Mouse (Mus musculus) forebrain, postnatal 0 days (tissue): ENCODE measurements around the gene P4ha2. TPM values are rescaled to one million over a fixed set of nuclear protein-coding genes. Genes with fewer than 3 reads are reported as not detected.

Experiments
- ATAC-seq: fragments of 200-750 bp; cut with Nextera tagmentation; 2 replicates; pipeline ENCODE4 v1.8.0; 2017; ENCODE audit warnings: mild to moderate bottlenecking, moderate library complexity
- DNase-seq: peaks from one replicate; pipeline ENCODE4 v3.0.0-alpha.2; 2015
- H3K27ac ChIP-seq: fragments of 300-500 bp; sonication (generic); 2 replicates; pipeline ENCODE4 v1.5.1; 2014; ENCODE audit warnings: low read depth, mild to moderate bottlenecking, antibody characterized with exemption, low read length, moderate library complexity, mixed read lengths
- H3K27me3 ChIP-seq: fragments of 300-500 bp; sonication (generic); 2 replicates; pipeline ENCODE4 v1.6.1; 2014; ENCODE audit warnings: mild to moderate bottlenecking, low read length, mixed read lengths; ENCODE audit not compliant: insufficient read depth
- H3K36me3 ChIP-seq: fragments of 300-500 bp; sonication (generic); 2 replicates; pipeline ENCODE4 v1.6.1; 2014; ENCODE audit warnings: mild to moderate bottlenecking, moderate library complexity; ENCODE audit not compliant: insufficient read depth
- H3K4me1 ChIP-seq: fragments of 300-500 bp; sonication (generic); 2 replicates; pipeline ENCODE4 v1.6.1; 2014; ENCODE audit warnings: antibody characterized with exemption; ENCODE audit not compliant: insufficient read depth
- H3K4me2 ChIP-seq: fragments of 300-500 bp; sonication (generic); 2 replicates; pipeline ENCODE4 v1.6.1; 2014; ENCODE audit warnings: low read depth, mild to moderate bottlenecking, moderate library complexity
- H3K4me3 ChIP-seq: fragments of 300-500 bp; sonication (generic); 2 replicates; pipeline ENCODE4 v1.5.1; 2014; ENCODE audit warnings: low read depth, low read length, mixed read lengths
- H3K9ac ChIP-seq: fragments of 300-500 bp; sonication (generic); 2 replicates; pipeline ENCODE4 v1.6.1; 2014; ENCODE audit warnings: mild to moderate bottlenecking
- H3K9me3 ChIP-seq: fragments of 300-500 bp; sonication (generic); 2 replicates; pipeline ENCODE4 v1.6.1; 2016; ENCODE audit warnings: low read length
- CTCF ChIP-seq: sonication (generic); IDR thresholded peaks from 2 replicates; pipeline ENCODE4 v1.5.1; 2016; ENCODE audit warnings: antibody characterized with exemption, control low read depth, low read depth
- WGBS: fragments of 180-500 bp; shearing (Covaris S2); extraction: QIAGEN DNeasy Blood & Tissue Kit; methylation state at CpG from one replicate; pipeline ENCODE4 v1.1.7; 2014; 5-methylcytosine and 5-hydroxymethylcytosine counted together
- polyA plus RNA-seq: library from polyadenylated mRNA; unstranded; fragments of >200 nt; fragmentation: Nextera tagmentation; extraction: Ambion mirVana; gene quantifications from 2 replicates; pipeline ENCODE4 v1.2.1, GENCODE M21; 2015
- total RNA-seq: library from RNA; depleted of rRNA; stranded (reverse); fragments of >200 nt; gene quantifications from 2 replicates; pipeline ENCODE4 v1.2.3, GENCODE M21; 2014

The P4ha2 gene
- total and polyA plus RNA-seq, 2 experiments from 2014 or later, result 6.1 to 9.8 TPM

DNA sequence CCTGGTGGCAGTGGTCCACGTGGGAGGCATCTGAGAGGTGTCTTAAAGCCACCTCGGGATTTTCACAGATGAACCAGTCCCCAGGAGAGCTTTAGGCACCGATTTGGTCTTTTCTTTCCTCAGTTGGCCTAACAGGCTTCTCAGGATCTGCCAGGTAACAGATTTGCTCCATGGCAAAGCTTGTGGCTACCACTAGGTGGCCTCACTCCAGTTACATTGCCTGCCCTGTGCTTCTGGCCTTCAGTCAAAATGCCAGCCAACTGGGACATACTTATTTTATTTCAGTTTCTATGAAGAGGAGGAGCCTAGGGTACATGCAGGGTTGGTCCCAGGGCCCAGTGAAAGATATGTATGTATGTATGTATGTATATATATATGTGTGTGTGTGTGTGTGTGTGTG lies 6.9 kb upstream of the P4ha2 start:
- no peak overlapping the region for H3K4me2 ChIP-seq
- H3K9ac ChIP-seq, result no peak overlapping the region
- DNase-seq (peak; percentile 54), ATAC-seq (0 out of 2 replicates have a peak, but pooled peaks have one; percentile 8)
- no peaks in the 10 kb centered on the region for H3K4me1 ChIP-seq
- no peak overlapping the region for H3K4me3 ChIP-seq
- H3K9me3 ChIP-seq, result no peaks in the 10 kb centered on the region
- WGBS, result 6% methylated on average over 3 of the region's 3 CpGs
- no peaks in the 10 kb centered on the region for H3K36me3 ChIP-seq
- H3K27me3 ChIP-seq, result no peaks in the 10 kb centered on the region
- H3K27ac ChIP-seq, result no peak overlapping the region
- peak; percentile 75 for TF ChIP-seq CTCF

- ATAC-seq (peak; percentile 90), DNase-seq (peak; percentile 83)
- Histone ChIP-seq H3K4me2 (peak overlapping the region; percentile 100), H3K36me3 (no peaks in the 10 kb centered on the region), H3K27ac (no peak overlapping the region; the same call in 1 of the 2 replicates), H3K4me3 (peak overlapping the region; percentile 63), H3K4me1 (0 out of 2 replicates have a peak, but pooled peaks cover 4% of the 10 kb centered on the region), H3K9me3 (no peaks in the 10 kb centered on the region), H3K9ac (peak overlapping the region; percentile 70), H3K27me3 (no peaks in the 10 kb centered on the region)
- under 1% methylated on average over 66 of the region's 83 CpGs for WGBS
- 0 out of 2 replicates have a peak, but pooled peaks have one; percentile 2 for TF ChIP-seq CTCF
These were observed 1.0 kb downstream of the P4ha2 start for GRCm38 (mm10) chr11:54100692-54101591.

GRCm38 (mm10) chr11:54101701-54102100 lies 1.8 kb downstream of the P4ha2 start:
- Histone ChIP-seq H3K27me3 (no peaks in the 10 kb centered on the region), H3K36me3 (no peaks in the 10 kb centered on the region), H3K4me2 (peak overlapping the region; percentile 100), H3K4me3 (peak overlapping the region; percentile 63), H3K9me3 (no peaks in the 10 kb centered on the region), H3K9ac (no peak overlapping the region), H3K27ac (no peak overlapping the region), H3K4me1 (0 out of 2 replicates have a peak, but pooled peaks cover 5% of the 10 kb centered on the region)
- WGBS, result 81% methylated on average over 9 of the region's 9 CpGs
- no peak for TF ChIP-seq CTCF
- no peak for DNase-seq
- no peak for ATAC-seq

DNA sequence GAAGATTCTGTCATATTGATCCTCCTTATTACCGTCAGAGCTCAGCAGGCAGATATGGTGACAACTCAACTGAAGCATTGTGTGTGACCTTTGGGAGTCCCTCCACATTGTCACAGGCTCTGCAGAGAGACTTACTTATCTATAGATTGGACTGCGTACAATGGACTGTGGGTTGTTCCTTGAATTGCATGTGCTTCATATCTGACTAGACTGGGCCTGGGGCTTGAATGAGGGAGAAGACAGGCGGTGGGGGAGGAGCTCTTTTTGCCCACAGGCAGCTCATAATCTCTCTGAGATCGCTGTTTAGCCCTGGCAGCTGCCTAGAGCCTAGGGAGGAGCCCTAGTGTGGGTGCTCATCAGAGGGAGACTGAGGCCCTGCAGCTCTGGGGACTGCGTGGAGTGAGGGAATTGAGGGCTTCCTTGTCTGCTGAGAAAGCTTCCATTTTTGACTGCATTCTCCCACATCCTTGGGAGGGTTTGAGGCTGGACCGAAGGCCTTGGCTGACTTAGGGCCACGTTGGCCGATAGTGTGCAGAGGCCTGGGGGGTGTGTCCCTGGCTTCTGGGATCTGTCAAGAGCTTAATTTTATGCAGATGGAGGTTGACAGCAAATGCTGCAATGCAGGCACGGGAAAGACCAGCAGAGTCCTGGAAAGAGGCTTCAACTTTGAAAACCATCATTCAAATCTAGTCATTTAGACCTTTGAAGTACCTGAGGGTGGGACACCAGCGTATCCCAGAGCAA lies 3.0 kb downstream of the P4ha2 start:
- ATAC-seq (no peak), DNase-seq (no peak)
- no peaks in the 10 kb centered on the region for H3K36me3 ChIP-seq
- WGBS, result 76% methylated on average over 10 of the region's 10 CpGs
- no peak for TF ChIP-seq CTCF
- no peaks in the 10 kb centered on the region for H3K9me3 ChIP-seq
- H3K4me2 ChIP-seq, result no peak overlapping the region
- 0 out of 2 replicates have a peak, but pooled peaks cover 8% of the 10 kb centered on the region for H3K4me1 ChIP-seq
- no peak overlapping the region for H3K9ac ChIP-seq
- no peak overlapping the region for H3K4me3 ChIP-seq
- H3K27ac ChIP-seq, result no peak overlapping the region
- no peaks in the 10 kb centered on the region for H3K27me3 ChIP-seq

DNA sequence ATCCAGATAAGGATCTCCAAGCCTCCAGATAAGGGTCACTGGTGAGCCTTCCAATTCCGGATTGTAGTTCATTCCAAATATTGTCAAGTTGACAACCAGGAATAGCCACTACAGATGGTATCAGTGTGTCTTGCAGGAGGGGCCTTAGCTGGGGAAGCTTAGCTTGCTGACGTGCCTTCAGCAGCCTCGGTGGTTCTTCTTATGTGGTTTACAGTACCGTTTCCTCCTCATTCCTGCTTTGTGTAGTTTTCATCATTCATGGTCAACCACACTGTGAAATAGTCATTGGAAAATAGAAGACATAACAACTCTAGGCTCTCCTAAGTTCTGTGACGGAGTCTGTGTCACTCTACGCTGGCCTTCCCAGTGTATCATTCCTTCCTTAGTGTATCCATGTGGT lies 5.1 kb downstream of the P4ha2 start:
- Histone ChIP-seq H3K9me3 (no peaks in the 10 kb centered on the region), H3K4me3 (no peak overlapping the region), H3K27me3 (no peaks in the 10 kb centered on the region), H3K4me1 (0 out of 2 replicates have a peak, but pooled peaks cover 8% of the 10 kb centered on the region), H3K36me3 (no peaks in the 10 kb centered on the region), H3K9ac (no peak overlapping the region), H3K27ac (no peak overlapping the region), H3K4me2 (no peak overlapping the region)
- DNase-seq, result no peak
- no peak for ATAC-seq
- TF ChIP-seq CTCF, result no peak
- 94% methylated on average over 6 of the region's 6 CpGs for whole genome bisulfite sequencing

DNA sequence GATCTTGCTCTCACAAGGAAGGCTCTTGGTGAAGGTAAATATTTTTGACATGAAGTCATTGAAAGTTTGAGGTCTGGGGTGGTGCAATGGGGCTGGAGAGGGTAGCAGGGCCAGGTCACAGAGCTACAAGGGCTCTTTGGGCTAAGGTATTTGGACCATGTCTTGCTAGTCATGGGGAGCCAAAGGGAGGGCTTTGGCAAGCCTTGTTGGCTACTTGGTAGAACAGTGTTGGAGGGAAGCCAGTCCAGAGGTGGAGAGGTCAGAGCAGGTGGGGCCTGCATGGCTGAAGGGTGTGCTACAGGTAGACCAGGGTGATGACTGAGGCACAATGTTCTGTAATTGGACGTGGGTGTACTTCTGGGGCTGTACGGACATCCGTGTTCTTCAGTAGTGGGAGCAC lies 6.8 kb downstream of the P4ha2 start:
- H3K27ac ChIP-seq, result no peak overlapping the region
- DNase-seq, result no peak
- no peaks in the 10 kb centered on the region for H3K9me3 ChIP-seq
- H3K9ac ChIP-seq, result no peak overlapping the region
- no peak overlapping the region for H3K4me2 ChIP-seq
- H3K36me3 ChIP-seq, result no peaks in the 10 kb centered on the region
- 89% methylated on average over 3 of the region's 3 CpGs for WGBS
- ATAC-seq, result no peak; the same call in 1 of the 2 replicates
- no peaks in the 10 kb centered on the region for H3K27me3 ChIP-seq
- H3K4me3 ChIP-seq, result no peak overlapping the region
- no peak for TF ChIP-seq CTCF
- H3K4me1 ChIP-seq, result 0 out of 2 replicates have a peak, but pooled peaks cover 4% of the 10 kb centered on the region

- DNase-seq (peak; percentile 32), ATAC-seq (peak; percentile 64)
- Histone ChIP-seq H3K4me2 (no peak overlapping the region), H3K27me3 (no peaks in the 10 kb centered on the region), H3K4me3 (no peak overlapping the region), H3K27ac (no peak overlapping the region), H3K36me3 (no peaks in the 10 kb centered on the region), H3K9ac (no peak overlapping the region), H3K4me1 (0 out of 2 replicates have a peak, but pooled peaks cover 4% of the 10 kb centered on the region), H3K9me3 (no peaks in the 10 kb centered on the region)
- WGBS, result 43% methylated on average over 7 of the region's 7 CpGs
- TF ChIP-seq CTCF, result no peak
These were observed 7.3 kb downstream of the P4ha2 start for GRCm38 (mm10) chr11:54107239-54107638.
